Mouse (Mus musculus): Measurements from ENCODE around the gene Fli1. TPM values are rescaled to one million over a fixed set of nuclear protein-coding genes. Genes with fewer than 3 reads are reported as not detected.

The Fli1 gene
- total and polyA plus RNA-seq, 3 experiments = 13.8 to 171 (median 24.3) TPM

DNA sequence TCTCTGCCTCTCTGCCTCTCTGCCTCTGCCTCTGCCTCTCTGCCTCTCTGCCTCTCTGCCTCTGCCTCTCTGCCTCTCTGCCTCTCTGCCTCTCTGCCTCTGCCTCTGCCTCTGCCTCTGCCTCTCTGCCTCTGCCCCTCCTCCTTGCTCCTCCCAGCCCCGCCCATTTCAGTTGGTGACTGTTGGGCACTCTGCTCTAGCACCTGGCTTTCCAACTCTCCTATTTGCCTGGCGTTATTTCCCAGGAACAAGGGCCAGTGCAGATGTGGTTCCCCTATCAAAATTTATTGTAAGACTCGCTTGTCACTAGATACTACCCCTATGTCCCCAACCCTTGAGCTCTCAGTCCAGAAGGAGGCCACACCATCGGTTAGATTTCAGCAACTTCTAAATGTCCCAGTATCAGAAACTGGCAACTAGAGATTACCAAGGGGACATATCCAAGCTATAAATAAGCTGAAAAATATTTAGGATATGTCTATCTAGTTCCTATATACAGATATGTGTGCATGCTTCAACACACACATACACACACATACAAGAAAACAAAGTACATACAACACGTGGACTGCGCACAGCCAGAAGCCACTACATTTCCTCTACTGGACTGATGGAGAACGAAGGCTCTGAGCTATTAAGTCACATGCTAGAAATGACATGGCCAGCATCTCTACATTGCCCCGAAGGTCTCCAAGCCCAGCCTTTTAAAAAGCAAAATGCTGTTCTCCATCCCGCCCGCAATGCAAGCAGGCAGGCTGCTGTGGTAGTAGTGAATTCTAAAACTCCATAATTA lies 26.6 kb downstream of the Fli1 start:
- Histone ChIP-seq H3K79me2 (ENCODE audit: control insufficient read depth, insufficient read depth, low read length, poor library complexity) (peaks cover 35% of the 10 kb centered on the region), H3K27me3 (ENCODE audit: control insufficient read depth in 1 of 2, insufficient read depth in 2 of 2, low read length in 2 of 2) (no peaks in the 10 kb centered on the region), H3K9ac (ENCODE audit: control insufficient read depth, low read depth, low read length, poor library complexity, severe bottlenecking) (no peak overlapping the region), H3K9me3 (replicated peaks; ENCODE audit: insufficient read depth, low read length) (no peaks in the 10 kb centered on the region), H3K27ac (ENCODE audit: control insufficient read depth, low read depth, low read length) (peak overlapping the region; percentile 22; the same call in 1 of the 2 replicates), H3K4me1 (ENCODE audit: control insufficient read depth in 1 of 2, insufficient read depth in 2 of 2, low read length in 2 of 2) (peaks cover 25 to 51% of the 10 kb centered on the region in 2 experiments), H3K36me3 (ENCODE audit: control insufficient read depth in 1 of 2, insufficient read depth in 2 of 2, low read length in 2 of 2) (peaks cover 0 to 50% of the 10 kb centered on the region in 2 experiments; a peak in 2 of 4 replicates), H3K4me3 (ENCODE audit: control insufficient read depth in 1 of 2, insufficient read depth in 1 of 2, low read depth in 2 of 2, low read length in 2 of 2) (no peak overlapping the region)
- TF ChIP-seq MYB (IDR thresholded peaks at IDR 0.05; ENCODE audit: low read depth, low read length) = peak; percentile 49; the same call in 1 of the 2 replicates
- no peak for TF ChIP-seq TBP (IDR thresholded peaks at IDR 0.05; ENCODE audit: low read depth, low read length)
- DNase-seq (ENCODE audit: low read depth, low spot score) = peak; percentile 43

DNA sequence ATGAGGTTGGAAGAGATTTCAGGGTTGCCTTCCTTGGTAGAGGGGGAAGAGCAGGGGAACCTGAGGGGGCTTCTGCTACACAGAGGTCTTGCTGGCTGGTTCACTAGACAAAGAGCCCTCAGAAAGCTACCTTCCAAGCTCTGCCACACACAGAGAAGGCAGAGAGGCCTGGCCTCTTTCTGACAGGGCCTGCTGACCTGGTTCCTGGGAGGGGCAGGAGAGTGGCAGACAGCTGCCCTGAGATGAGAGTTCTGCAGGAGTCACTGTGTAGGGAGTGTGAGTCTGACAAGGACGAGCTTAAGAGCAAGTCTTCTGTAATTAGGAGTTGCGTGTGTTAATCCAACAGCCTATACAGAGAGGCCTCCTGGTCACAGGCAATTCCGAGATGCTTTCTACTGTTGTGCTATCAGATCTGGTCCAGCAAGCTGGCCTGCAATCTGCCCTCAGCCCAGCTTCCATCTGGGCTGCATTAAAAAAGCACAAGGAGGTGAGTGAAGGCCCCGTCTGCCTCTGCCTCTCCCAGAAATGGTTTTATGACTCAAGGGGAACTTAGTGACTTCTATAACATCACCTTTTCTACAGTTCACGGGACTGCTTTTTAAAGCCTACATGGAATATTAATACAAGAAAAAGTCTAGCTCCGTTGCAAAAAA lies 28.1 kb downstream of the Fli1 start:
- no peaks in the 10 kb centered on the region for H3K9me3 ChIP-seq (replicated peaks; ENCODE audit: insufficient read depth, low read length)
- no peak overlapping the region for H3K27ac ChIP-seq (ENCODE audit: control insufficient read depth, low read depth, low read length)
- H3K36me3 ChIP-seq (ENCODE audit: control insufficient read depth in 1 of 2, insufficient read depth in 2 of 2, low read length in 2 of 2) = peaks cover 0 to 48% of the 10 kb centered on the region in 2 experiments; a peak in 2 of 4 replicates
- H3K9ac ChIP-seq (ENCODE audit: control insufficient read depth, low read depth, low read length, poor library complexity, severe bottlenecking) = no peak overlapping the region
- DNase-seq (ENCODE audit: low read depth, low spot score) = no peak
- H3K79me2 ChIP-seq (ENCODE audit: control insufficient read depth, insufficient read depth, low read length, poor library complexity) = peaks cover 34% of the 10 kb centered on the region
- no peak overlapping the region for H3K4me3 ChIP-seq (ENCODE audit: control insufficient read depth in 1 of 2, insufficient read depth in 1 of 2, low read depth in 2 of 2, low read length in 2 of 2)
- TF ChIP-seq ZKSCAN1 (IDR thresholded peaks at IDR 0.05; ENCODE audit: low read depth, low read length) = no peak
- TF ChIP-seq ZNF384 (IDR thresholded peaks at IDR 0.05; ENCODE audit: low read depth, low read length) = no peak
- no peak for TF ChIP-seq E2F4 (IDR thresholded peaks at IDR 0.05; ENCODE audit: borderline replicate concordance, low read depth, low read length)
- no peaks in the 10 kb centered on the region for H3K27me3 ChIP-seq (ENCODE audit: control insufficient read depth in 1 of 2, insufficient read depth in 2 of 2, low read length in 2 of 2)
- H3K4me1 ChIP-seq (ENCODE audit: control insufficient read depth in 1 of 2, insufficient read depth in 2 of 2, low read length in 2 of 2) = peaks cover 18 to 51% of the 10 kb centered on the region in 2 experiments

DNA sequence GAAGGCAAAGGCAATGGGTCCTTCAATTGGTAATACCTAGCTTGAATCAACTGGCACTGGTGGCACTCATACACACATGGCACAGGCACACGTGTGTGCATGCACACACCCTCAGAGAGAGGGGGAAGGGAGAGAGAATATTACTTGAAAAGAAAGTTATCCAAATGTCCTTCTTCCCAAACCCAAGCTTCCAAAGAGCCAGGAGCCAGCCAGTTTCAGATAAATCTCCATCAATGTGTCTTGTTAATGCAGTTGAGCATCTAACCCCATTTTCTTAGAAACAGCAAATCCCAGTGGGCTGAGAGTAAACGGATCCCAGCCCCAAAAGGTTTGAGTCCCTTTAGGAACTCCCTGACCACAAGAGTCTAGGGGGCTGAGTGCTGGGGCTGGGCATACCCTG lies 29.2 kb downstream of the Fli1 start:
- no peak for DNase-seq (ENCODE audit: low read depth, low spot score)
- H3K27me3 ChIP-seq (ENCODE audit: control insufficient read depth in 1 of 2, insufficient read depth in 2 of 2, low read length in 2 of 2) = no peaks in the 10 kb centered on the region

More for the DNA sequence above, 29.2 kb downstream of the Fli1 start:
- peaks cover 0 to 50% of the 10 kb centered on the region in 2 experiments; a peak in 2 of 4 replicates for H3K36me3 ChIP-seq (ENCODE audit: control insufficient read depth in 1 of 2, insufficient read depth in 2 of 2, low read length in 2 of 2)
- H3K27ac ChIP-seq (ENCODE audit: control insufficient read depth, low read depth, low read length) = no peak overlapping the region
- no peak for TF ChIP-seq E2F4 (IDR thresholded peaks at IDR 0.05; ENCODE audit: borderline replicate concordance, low read depth, low read length)
- no peak for TF ChIP-seq BHLHE40 (IDR thresholded peaks at IDR 0.05; ENCODE audit: borderline replicate concordance, low read depth, low read length)
- no peak for TF ChIP-seq NELFE (IDR thresholded peaks at IDR 0.05; ENCODE audit: low read depth, low read length)
- no peak for TF ChIP-seq SIN3A (IDR thresholded peaks at IDR 0.05; ENCODE audit: low read length)
- no peak for TF ChIP-seq NRF1 (IDR thresholded peaks at IDR 0.05; ENCODE audit: insufficient read depth, low read depth, low read length, poor library complexity, severe bottlenecking)
- H3K9me3 ChIP-seq (replicated peaks; ENCODE audit: insufficient read depth, low read length) = no peaks in the 10 kb centered on the region
- no peak overlapping the region for H3K9ac ChIP-seq (ENCODE audit: control insufficient read depth, low read depth, low read length, poor library complexity, severe bottlenecking)
- peaks cover 26 to 52% of the 10 kb centered on the region in 2 experiments for H3K4me1 ChIP-seq (ENCODE audit: control insufficient read depth in 1 of 2, insufficient read depth in 2 of 2, low read length in 2 of 2)
- peaks cover 28% of the 10 kb centered on the region for H3K79me2 ChIP-seq (ENCODE audit: control insufficient read depth, insufficient read depth, low read length, poor library complexity)
- no peak overlapping the region for H3K4me3 ChIP-seq (ENCODE audit: control insufficient read depth in 1 of 2, insufficient read depth in 1 of 2, low read depth in 2 of 2, low read length in 2 of 2)
